Mouse (Mus musculus): ENCODE results near the gene Gan.

- no peak for TF ChIP-seq GATA2 (IDR thresholded peaks at IDR 0.05; ENCODE audit: borderline replicate concordance, low read depth, low read length)
- TF ChIP-seq GATA1 (IDR thresholded peaks at IDR 0.05; ENCODE audit: borderline replicate concordance, low read length), result no peak
- TF ChIP-seq CTCF (IDR thresholded peaks at IDR 0.05; ENCODE audit: low read depth, low read length), result no peak
- no peak for TF ChIP-seq TAL1 (conservative IDR thresholded peaks at IDR 0.05; ENCODE audit: low read depth, low read length)
- no peak for TF ChIP-seq POLR2AphosphoS5 (IDR thresholded peaks at IDR 0.05; ENCODE audit: insufficient replicate concordance, low read depth, low read length)
These were observed 64.5 kb downstream of the Gan start for GRCm38 (mm10) chr8:117222396-117222795.

Data from G1E (cell line).